Mouse (Mus musculus): ENCODE results near the gene Lhx8. TPM values are rescaled to one million over a fixed set of nuclear protein-coding genes. Genes with fewer than 3 reads are reported as not detected.

The Lhx8 gene
- polyA plus RNA-seq (2015; fragmentation: Nextera tagmentation; extraction: Ambion mirVana), result 29.9 and 33.6 TPM in 2 replicates

- Histone ChIP-seq H3K36me3 (no peaks in the 10 kb centered on the region), H3K27me3 (peaks cover 77% of the 10 kb centered on the region), H3K9me3 (replicated peaks) (no peaks in the 10 kb centered on the region), H3K4me3 (replicated peaks) (peak within 1 kb of the TSS; percentile 50), H3K4me2 (replicated peaks) (peak within 1 kb of the TSS; percentile 72), H3K27ac (replicated peaks) (peak within 1 kb of the TSS; percentile 85), H3K9ac (peak within 1 kb of the TSS; percentile 45), H3K4me1 (peaks cover 30% of the 10 kb centered on the region)
- WGBS, result 2% methylated on average over 28 of the region's 28 CpGs
- ATAC-seq (ENCODE audit: insufficient number of reproducible peaks, low FRiP score, low TSS enrichment, low read depth), result peak; percentile 31; the same call in 1 of the 2 replicates
Measured at GRCm38 (mm10) chr3:154330181-154331002, at the start of gene Lhx8. TSS of gene Lhx8 (minus strand) at chr3:154330659.

- no peaks in the 10 kb centered on the region for H3K36me3 ChIP-seq
- 56% methylated on average over 5 of the region's 5 CpGs for WGBS
- no peaks in the 10 kb centered on the region for H3K9me3 ChIP-seq (replicated peaks)
- peak; percentile 47; the same call in 1 of the 2 replicates for ATAC-seq (ENCODE audit: insufficient number of reproducible peaks, low FRiP score, low TSS enrichment, low read depth)
- no peak overlapping the region for H3K27ac ChIP-seq (replicated peaks)
- no peak overlapping the region for H3K4me3 ChIP-seq (replicated peaks)
- H3K4me2 ChIP-seq (replicated peaks), result no peak overlapping the region
- no peak overlapping the region for H3K9ac ChIP-seq
- H3K27me3 ChIP-seq, result no peaks in the 10 kb centered on the region
- H3K4me1 ChIP-seq, result no peaks in the 10 kb centered on the region
Measured at GRCm38 (mm10) chr3:154373536-154373935, 43.1 kb upstream of the Lhx8 start.

- no peak overlapping the region for H3K9ac ChIP-seq
- no peaks in the 10 kb centered on the region for H3K4me1 ChIP-seq
- no peaks in the 10 kb centered on the region for H3K9me3 ChIP-seq (replicated peaks)
- no peak overlapping the region for H3K4me3 ChIP-seq (replicated peaks)
- ATAC-seq (ENCODE audit: insufficient number of reproducible peaks, low FRiP score, low TSS enrichment, low read depth), result no peak
- no peak overlapping the region for H3K4me2 ChIP-seq (replicated peaks)
- no peaks in the 10 kb centered on the region for H3K27me3 ChIP-seq
- no peaks in the 10 kb centered on the region for H3K36me3 ChIP-seq
- no peak overlapping the region for H3K27ac ChIP-seq (replicated peaks)
Measured at GRCm38 (mm10) chr3:154372688-154373087, 42.2 kb upstream of the Lhx8 start.

GRCm38 (mm10) chr3:154367327-154367726 lies 36.9 kb upstream of the Lhx8 start:
- 20% methylated on average over 3 of the region's 3 CpGs for WGBS
- peaks cover 14% of the 10 kb centered on the region for H3K4me1 ChIP-seq
- H3K9me3 ChIP-seq (replicated peaks), result no peaks in the 10 kb centered on the region
- no peak overlapping the region for H3K27ac ChIP-seq (replicated peaks)
- no peak overlapping the region for H3K9ac ChIP-seq
- no peaks in the 10 kb centered on the region for H3K36me3 ChIP-seq
- H3K4me3 ChIP-seq (replicated peaks), result no peak overlapping the region
- no peak overlapping the region for H3K4me2 ChIP-seq (replicated peaks)
- ATAC-seq (ENCODE audit: insufficient number of reproducible peaks, low FRiP score, low TSS enrichment, low read depth), result no peak
- H3K27me3 ChIP-seq, result no peaks in the 10 kb centered on the region

GRCm38 (mm10) chr3:154364604-154365209 lies 34.2 kb upstream of the Lhx8 start:
- WGBS, result 25% methylated on average over 10 of the region's 10 CpGs
- Histone ChIP-seq H3K27ac (replicated peaks) (no peak overlapping the region), H3K9ac (no peak overlapping the region), H3K4me1 (peaks cover 14% of the 10 kb centered on the region), H3K27me3 (no peaks in the 10 kb centered on the region), H3K4me3 (replicated peaks) (no peak overlapping the region), H3K36me3 (no peaks in the 10 kb centered on the region), H3K4me2 (replicated peaks) (peak overlapping the region; percentile 15; the same call in 1 of the 2 replicates), H3K9me3 (replicated peaks) (no peaks in the 10 kb centered on the region)
- ATAC-seq (ENCODE audit: insufficient number of reproducible peaks, low FRiP score, low TSS enrichment, low read depth), result no peak

GRCm38 (mm10) chr3:154363507-154363906 lies 33.0 kb upstream of the Lhx8 start:
- 45% methylated on average over 9 of the region's 9 CpGs for WGBS
- no peaks in the 10 kb centered on the region for H3K27me3 ChIP-seq
- H3K27ac ChIP-seq (replicated peaks), result no peak overlapping the region
- peaks cover 14% of the 10 kb centered on the region for H3K4me1 ChIP-seq
- H3K9me3 ChIP-seq (replicated peaks), result no peaks in the 10 kb centered on the region
- no peak overlapping the region for H3K4me2 ChIP-seq (replicated peaks)
- no peak overlapping the region for H3K9ac ChIP-seq
- no peak overlapping the region for H3K4me3 ChIP-seq (replicated peaks)
- no peak for ATAC-seq (ENCODE audit: insufficient number of reproducible peaks, low FRiP score, low TSS enrichment, low read depth)
- H3K36me3 ChIP-seq, result no peaks in the 10 kb centered on the region

- 0 out of 2 replicates have a peak, but pooled peaks cover under 1% of the 10 kb centered on the region for H3K4me1 ChIP-seq
- no peak overlapping the region for H3K9ac ChIP-seq
- H3K27me3 ChIP-seq, result no peaks in the 10 kb centered on the region
- no peak overlapping the region for H3K4me3 ChIP-seq (replicated peaks)
- H3K36me3 ChIP-seq, result no peaks in the 10 kb centered on the region
- no peak overlapping the region for H3K27ac ChIP-seq (replicated peaks)
- ATAC-seq (ENCODE audit: insufficient number of reproducible peaks, low FRiP score, low TSS enrichment, low read depth), result no peak
- H3K4me2 ChIP-seq (replicated peaks), result no peak overlapping the region
- H3K9me3 ChIP-seq (replicated peaks), result no peaks in the 10 kb centered on the region
- 65% methylated on average over 2 of the region's 2 CpGs for WGBS
Measured at GRCm38 (mm10) chr3:154359231-154359630, 28.8 kb upstream of the Lhx8 start.

GRCm38 (mm10) chr3:154340294-154340914 lies 9.9 kb upstream of the Lhx8 start:
- ATAC-seq (ENCODE audit: insufficient number of reproducible peaks, low FRiP score, low TSS enrichment, low read depth), result no peak
- no peak overlapping the region for H3K9ac ChIP-seq

GRCm38 (mm10) chr3:154339649-154340260 lies 9.3 kb upstream of the Lhx8 start:
- ATAC-seq (ENCODE audit: insufficient number of reproducible peaks, low FRiP score, low TSS enrichment, low read depth), result no peak
- WGBS, result 40% methylated on average over 17 of the region's 17 CpGs
- Histone ChIP-seq H3K27ac (replicated peaks) (0 out of 2 replicates have a peak overlapping the region, but pooled peaks have one; percentile 28), H3K4me3 (replicated peaks) (no peak overlapping the region), H3K27me3 (peaks cover 26% of the 10 kb centered on the region), H3K9me3 (replicated peaks) (no peaks in the 10 kb centered on the region), H3K36me3 (no peaks in the 10 kb centered on the region), H3K4me1 (peaks cover 6% of the 10 kb centered on the region; the same call in 1 of the 2 replicates), H3K4me2 (replicated peaks) (peak overlapping the region; percentile 25), H3K9ac (no peak overlapping the region)

More at GRCm38 (mm10) chr3:154340294-154340914, 9.9 kb upstream of the Lhx8 start:
- Histone ChIP-seq H3K27me3 (peaks cover 21% of the 10 kb centered on the region), H3K4me3 (replicated peaks) (no peak overlapping the region), H3K36me3 (no peaks in the 10 kb centered on the region), H3K4me1 (0 out of 2 replicates have a peak, but pooled peaks cover 6% of the 10 kb centered on the region), H3K4me2 (replicated peaks) (peak overlapping the region; percentile 25; the same call in 1 of the 2 replicates), H3K27ac (replicated peaks) (no peak overlapping the region), H3K9me3 (replicated peaks) (no peaks in the 10 kb centered on the region)
- 27% methylated on average over 13 of the region's 13 CpGs for WGBS

- Histone ChIP-seq H3K27ac (replicated peaks) (no peak overlapping the region), H3K9me3 (replicated peaks) (no peaks in the 10 kb centered on the region), H3K36me3 (no peaks in the 10 kb centered on the region), H3K9ac (no peak overlapping the region), H3K4me3 (replicated peaks) (peak overlapping the region; percentile 42), H3K27me3 (peaks cover 62% of the 10 kb centered on the region), H3K4me1 (peaks cover 18% of the 10 kb centered on the region), H3K4me2 (replicated peaks) (peak overlapping the region; percentile 37)
- no peak for ATAC-seq (ENCODE audit: insufficient number of reproducible peaks, low FRiP score, low TSS enrichment, low read depth)
- WGBS, result 5% methylated on average over 10 of the region's 10 CpGs
Measured at GRCm38 (mm10) chr3:154334806-154335205, 4.3 kb upstream of the Lhx8 start.

Data from embryonic facial prominence, embryonic 15.5 days (tissue).